9 mouse cellular contexts compared by ENCODE assay signal in genomic region chrX:48345385-48345932, GRCm38 (mm10). TPM values are rescaled to one million over a fixed set of nuclear protein-coding genes. Genes with fewer than 3 reads are reported as not detected.
A peak's percentile ranks its signal among the peaks of the same experiment; 100 is the strongest.
DNase-seq lines count a peak whose midpoint lies in the region; ATAC-seq lines count a peak whose summit lies in the region.
"Had no signal": no experiment of that assay in that cellular context is flagged by ENCODE, and none has a peak within 500 bp of the region (broad histone marks: within the 10 kb centered on the region; RNA-seq: fewer than 3 reads in every experiment).

No protein-coding gene starts in this region.

- peak overlapping the region; percentile 55 for H3K4me3 ChIP-seq in forebrain, embryonic 12.5 days (replicated peaks)
- peak overlapping the region; percentile 75 for H3K4me3 ChIP-seq in liver, embryonic 16.5 days (ENCODE audit: low read depth, low read length)

- H3K27ac ChIP-seq in forebrain, embryonic 12.5 days = no peak overlapping the region
- H3K27ac ChIP-seq in liver, embryonic 16.5 days (ENCODE audit: low read length) = no peak overlapping the region; the same call in 1 of the 2 replicates
- H3K27ac ChIP-seq: macrophage had no signal

- H3K27me3 ChIP-seq in forebrain, embryonic 12.5 days = no peaks in the 10 kb centered on the region
- peaks cover 13% of the 10 kb centered on the region for H3K27me3 ChIP-seq in liver, embryonic 16.5 days (ENCODE audit: control insufficient read depth, insufficient read depth, low read depth, low read length)

- WGBS in forebrain, embryonic 12.5 days = 14% methylated on average over 31 of the region's 45 CpGs
- 11% methylated on average over 36 of the region's 45 CpGs for WGBS in liver, embryonic 16.5 days (ENCODE audit: insufficient replicate concordance)

- H3K4me1 ChIP-seq in forebrain, embryonic 12.5 days = peaks cover 10% of the 10 kb centered on the region
- peaks cover 15% of the 10 kb centered on the region for H3K4me1 ChIP-seq in liver, embryonic 16.5 days (ENCODE audit: control insufficient read depth, low read depth, low read length)

- ATAC-seq in forebrain, embryonic 12.5 days (ENCODE audit: low FRiP score) = no peak
- no peak for ATAC-seq in liver, embryonic 16.5 days (ENCODE audit: low read depth)

- DNase-seq in heart, adult 18-20 months = peak; percentile 14 to 16
- DNase-seq in heart, adult 8-10 months (ENCODE audit: low spot score) = no peak
- peak; percentile 30 for DNase-seq in adrenal gland, postnatal 10 days
- DNase-seq in induced T-regulatory cell, adult 2 months (ENCODE audit: low read depth) = peak; percentile 60
- DNase-seq in retina, embryonic 14.5 days (ENCODE audit: low spot score) = peak; percentile 32
- no peak for DNase-seq in c-Kit-positive CD71-positive TER-119-positive erythroid progenitor cells, embryonic 14.5 days (ENCODE audit: low spot score)

- H3K36me3 ChIP-seq in forebrain, embryonic 12.5 days (replicated peaks) = no peaks in the 10 kb centered on the region
- H3K36me3 ChIP-seq in liver, embryonic 16.5 days (ENCODE audit: control insufficient read depth, insufficient read depth) = no peaks in the 10 kb centered on the region

- H3K9ac ChIP-seq in forebrain, embryonic 12.5 days = peak overlapping the region; percentile 69; the same call in 1 of the 2 replicates
- peak overlapping the region; percentile 76 for H3K9ac ChIP-seq in liver, embryonic 16.5 days (ENCODE audit: low read depth, low read length)

- peak overlapping the region; percentile 57 for H3K4me2 ChIP-seq in forebrain, embryonic 12.5 days
- peak overlapping the region; percentile 88 for H3K4me2 ChIP-seq in liver, embryonic 16.5 days (ENCODE audit: low read depth, low read length)

- H3K9me3 ChIP-seq in forebrain, embryonic 12.5 days = 0 out of 2 replicates have a peak, but pooled peaks cover 4% of the 10 kb centered on the region
- H3K9me3 ChIP-seq in liver, embryonic 16.5 days (replicated peaks; ENCODE audit: control insufficient read depth, low read length) = no peaks in the 10 kb centered on the region

RNA-seq across cellular contexts. Expression of gene Bcorl1, which starts 4.3 kb away (rescaled TPM):
- total RNA-seq in heart, adult 18-20 months (2021) = 1 to 10 TPM; 5.1 to 6.4 TPM
- total RNA-seq in heart, adult 8-10 months (2022) = 1 to 10 TPM; 4.9 to 6.1 (median 5.5) TPM
- total RNA-seq in adrenal gland, postnatal 10 days (2021) = 10 to 100 TPM in 1 of 2 experiments, 1 to 10 TPM in 1; 9.9 to 12.6 TPM
- polyA plus RNA-seq in forebrain, embryonic 12.5 days (2016; fragmentation: Nextera tagmentation; extraction: Ambion mirVana) = 6.4 and 6.7 TPM in 2 replicates
- 2.7 and 3.2 TPM in 2 replicates for polyA plus RNA-seq in liver, embryonic 16.5 days (2015; fragmentation: Nextera tagmentation; extraction: Ambion mirVana)

Comparison
In these comparisons a context has a peak if more than half of its experiments do, and no peak if none do; other contexts are left out.
1. DNase-seq: peak in heart, adult 18-20 months (2 of 2), adrenal gland, postnatal 10 days (single experiment), induced T-regulatory cell, adult 2 months (single experiment) and retina, embryonic 14.5 days (single experiment); none in heart, adult 8-10 months (single experiment) and c-Kit-positive CD71-positive TER-119-positive erythroid progenitor cells, embryonic 14.5 days (single experiment).